Mouse (Mus musculus): ENCODE data around the gene Rnf38. TPM values are rescaled to one million over a fixed set of nuclear protein-coding genes. Genes with fewer than 3 reads are reported as not detected.

Rnf38 gene
- polyA plus RNA-seq, 1 experiment from 2014 or later, result 16.1 TPM

GRCm38 (mm10) chr4:44199968-44200367, 33.6 kb downstream of the Rnf38 start:
- Histone ChIP-seq H3K27ac (no peak overlapping the region), H3K4me1 (no peaks in the 10 kb centered on the region), H3K27me3 (replicated peaks) (no peaks in the 10 kb centered on the region), H3K36me3 (no peaks in the 10 kb centered on the region), H3K4me3 (replicated peaks) (no peak overlapping the region), H3K9ac (no peak overlapping the region), H3K4me2 (no peak overlapping the region), H3K9me3 (no peaks in the 10 kb centered on the region)
- 62% methylated on average over 1 of the region's 1 CpGs for WGBS
- no peak for ATAC-seq (ENCODE audit: insufficient read depth, low FRiP score, low read depth)

GRCm38 (mm10) chr4:44187431-44187830, 46.2 kb downstream of the Rnf38 start:
- H3K9me3 ChIP-seq, result no peaks in the 10 kb centered on the region
- no peaks in the 10 kb centered on the region for H3K27me3 ChIP-seq (replicated peaks)
- no peaks in the 10 kb centered on the region for H3K4me1 ChIP-seq
- ATAC-seq (ENCODE audit: insufficient read depth, low FRiP score, low read depth), result no peak
- no peak overlapping the region for H3K4me2 ChIP-seq
- H3K27ac ChIP-seq, result no peak overlapping the region
- 82% methylated on average over 10 of the region's 10 CpGs for WGBS
- H3K4me3 ChIP-seq (replicated peaks), result no peak overlapping the region
- H3K36me3 ChIP-seq, result no peaks in the 10 kb centered on the region
- no peak overlapping the region for H3K9ac ChIP-seq

GRCm38 (mm10) chr4:44183862-44184261, 49.7 kb downstream of the Rnf38 start:
- no peak overlapping the region for H3K4me3 ChIP-seq (replicated peaks)
- no peaks in the 10 kb centered on the region for H3K27me3 ChIP-seq (replicated peaks)
- no peaks in the 10 kb centered on the region for H3K36me3 ChIP-seq
- H3K9me3 ChIP-seq, result no peaks in the 10 kb centered on the region
- ATAC-seq (ENCODE audit: insufficient read depth, low FRiP score, low read depth), result no peak
- H3K9ac ChIP-seq, result no peak overlapping the region
- no peak overlapping the region for H3K27ac ChIP-seq
- WGBS, result 45% methylated on average over 1 of the region's 1 CpGs
- no peak overlapping the region for H3K4me2 ChIP-seq
- H3K4me1 ChIP-seq, result no peaks in the 10 kb centered on the region

GRCm38 (mm10) chr4:44179748-44180147, 53.8 kb downstream of the Rnf38 start:
- Histone ChIP-seq H3K4me2 (no peak overlapping the region), H3K9ac (no peak overlapping the region), H3K27me3 (replicated peaks) (no peaks in the 10 kb centered on the region), H3K27ac (no peak overlapping the region), H3K4me3 (replicated peaks) (no peak overlapping the region), H3K36me3 (no peaks in the 10 kb centered on the region), H3K4me1 (no peaks in the 10 kb centered on the region), H3K9me3 (no peaks in the 10 kb centered on the region)
- WGBS, result 81% methylated on average over 5 of the region's 5 CpGs
- no peak for ATAC-seq (ENCODE audit: insufficient read depth, low FRiP score, low read depth)

- no peaks in the 10 kb centered on the region for H3K4me1 ChIP-seq
- H3K27ac ChIP-seq, result no peak overlapping the region
- H3K27me3 ChIP-seq (replicated peaks), result no peaks in the 10 kb centered on the region
- no peak overlapping the region for H3K4me2 ChIP-seq
- WGBS, result 0% methylated on average over 1 of the region's 1 CpGs
- H3K36me3 ChIP-seq, result no peaks in the 10 kb centered on the region
- H3K9me3 ChIP-seq, result no peaks in the 10 kb centered on the region
- H3K9ac ChIP-seq, result no peak overlapping the region
- ATAC-seq (ENCODE audit: insufficient read depth, low FRiP score, low read depth), result no peak
- no peak overlapping the region for H3K4me3 ChIP-seq (replicated peaks)
These were observed 60.4 kb downstream of the Rnf38 start for GRCm38 (mm10) chr4:44173177-44173576.

GRCm38 (mm10) chr4:44172676-44173075, 60.9 kb downstream of the Rnf38 start:
- ATAC-seq (ENCODE audit: insufficient read depth, low FRiP score, low read depth), result no peak
- Histone ChIP-seq H3K36me3 (no peaks in the 10 kb centered on the region), H3K4me1 (no peaks in the 10 kb centered on the region), H3K9ac (no peak overlapping the region), H3K4me2 (no peak overlapping the region), H3K27ac (no peak overlapping the region), H3K27me3 (replicated peaks) (no peaks in the 10 kb centered on the region), H3K9me3 (no peaks in the 10 kb centered on the region), H3K4me3 (replicated peaks) (no peak overlapping the region)
- WGBS, result 55% methylated on average over 5 of the region's 5 CpGs

GRCm38 (mm10) chr4:44169884-44170283, 63.7 kb downstream of the Rnf38 start:
- no peak overlapping the region for H3K4me3 ChIP-seq (replicated peaks)
- H3K4me2 ChIP-seq, result no peak overlapping the region
- no peak overlapping the region for H3K27ac ChIP-seq
- no peaks in the 10 kb centered on the region for H3K9me3 ChIP-seq
- no peaks in the 10 kb centered on the region for H3K36me3 ChIP-seq
- 73% methylated on average over 3 of the region's 3 CpGs for WGBS
- H3K9ac ChIP-seq, result no peak overlapping the region
- H3K4me1 ChIP-seq, result peaks cover 11% of the 10 kb centered on the region; the same call in 1 of the 2 replicates
- H3K27me3 ChIP-seq (replicated peaks), result no peaks in the 10 kb centered on the region
- no peak for ATAC-seq (ENCODE audit: insufficient read depth, low FRiP score, low read depth)

- H3K4me3 ChIP-seq (replicated peaks), result peak overlapping the region; percentile 47
- H3K9me3 ChIP-seq, result no peaks in the 10 kb centered on the region
- no peaks in the 10 kb centered on the region for H3K27me3 ChIP-seq (replicated peaks)
- peak overlapping the region; percentile 61 for H3K4me2 ChIP-seq
- H3K27ac ChIP-seq, result peak overlapping the region; percentile 80
- no peak overlapping the region for H3K9ac ChIP-seq
- peaks cover 12% of the 10 kb centered on the region; the same call in 1 of the 2 replicates for H3K4me1 ChIP-seq
- WGBS, result 5% methylated on average over 7 of the region's 7 CpGs
- ATAC-seq (ENCODE audit: insufficient read depth, low FRiP score, low read depth), result no peak
- no peaks in the 10 kb centered on the region for H3K36me3 ChIP-seq
These were observed 64.8 kb downstream of the Rnf38 start for GRCm38 (mm10) chr4:44168816-44169215.

GRCm38 (mm10) chr4:44168231-44168647, 65.3 kb downstream of the Rnf38 start:
- no peaks in the 10 kb centered on the region for H3K9me3 ChIP-seq
- H3K4me3 ChIP-seq (replicated peaks), result peak overlapping the region; percentile 47
- ATAC-seq (ENCODE audit: insufficient read depth, low FRiP score, low read depth), result peak; percentile 90
- no peak overlapping the region for H3K9ac ChIP-seq
- H3K27ac ChIP-seq, result peak overlapping the region; percentile 80
- 0% methylated on average over 13 of the region's 34 CpGs for WGBS
- peaks cover 12% of the 10 kb centered on the region; the same call in 1 of the 2 replicates for H3K4me1 ChIP-seq
- peak overlapping the region; percentile 61 for H3K4me2 ChIP-seq
- no peaks in the 10 kb centered on the region for H3K27me3 ChIP-seq (replicated peaks)
- H3K36me3 ChIP-seq, result no peaks in the 10 kb centered on the region

GRCm38 (mm10) chr4:44167397-44168121, 66.0 kb downstream of the Rnf38 start:
- Histone ChIP-seq H3K4me3 (replicated peaks) (peak overlapping the region; percentile 81), H3K27me3 (replicated peaks) (no peaks in the 10 kb centered on the region), H3K9ac (peak overlapping the region; percentile 83), H3K36me3 (no peaks in the 10 kb centered on the region), H3K9me3 (no peaks in the 10 kb centered on the region), H3K27ac (peak overlapping the region; percentile 100), H3K4me1 (peaks cover 18% of the 10 kb centered on the region; the same call in 1 of the 2 replicates), H3K4me2 (peak overlapping the region; percentile 51)
- peak; percentile 93 for ATAC-seq (ENCODE audit: insufficient read depth, low FRiP score, low read depth)
- under 1% methylated on average over 83 of the region's 95 CpGs for WGBS

GRCm38 (mm10) chr4:44166702-44167396, 66.7 kb downstream of the Rnf38 start:
- no peaks in the 10 kb centered on the region for H3K36me3 ChIP-seq
- no peak for ATAC-seq (ENCODE audit: insufficient read depth, low FRiP score, low read depth)
- no peaks in the 10 kb centered on the region for H3K9me3 ChIP-seq
- WGBS, result 1% methylated on average over 20 of the region's 20 CpGs
- peak overlapping the region; percentile 51 for H3K4me2 ChIP-seq
- H3K9ac ChIP-seq, result peak overlapping the region; percentile 83
- H3K27ac ChIP-seq, result peak overlapping the region; percentile 100
- H3K4me3 ChIP-seq (replicated peaks), result peak overlapping the region; percentile 81
- peaks cover 23% of the 10 kb centered on the region; the same call in 1 of the 2 replicates for H3K4me1 ChIP-seq
- no peaks in the 10 kb centered on the region for H3K27me3 ChIP-seq (replicated peaks)

- H3K27me3 ChIP-seq (replicated peaks), result no peaks in the 10 kb centered on the region
- 66% methylated on average over 5 of the region's 5 CpGs for WGBS
- H3K4me3 ChIP-seq (replicated peaks), result no peak overlapping the region
- no peak overlapping the region for H3K4me2 ChIP-seq
- H3K9ac ChIP-seq, result no peak overlapping the region
- no peak for ATAC-seq (ENCODE audit: insufficient read depth, low FRiP score, low read depth)
- no peaks in the 10 kb centered on the region for H3K36me3 ChIP-seq
- peaks cover 25% of the 10 kb centered on the region; the same call in 1 of the 2 replicates for H3K4me1 ChIP-seq
- no peaks in the 10 kb centered on the region for H3K9me3 ChIP-seq
- H3K27ac ChIP-seq, result no peak overlapping the region
These were observed 69.0 kb downstream of the Rnf38 start for GRCm38 (mm10) chr4:44164621-44165020.

Measured in stomach, embryonic 15.5 days (tissue).